Mouse (Mus musculus): ENCODE data around the gene Hip1r. TPM values are rescaled to one million over a fixed set of nuclear protein-coding genes. Genes with fewer than 3 reads are reported as not detected.

Hip1r gene
- total and polyA plus RNA-seq, 3 experiments: 16.6 to 31.6 TPM; not detected in 1

DNA sequence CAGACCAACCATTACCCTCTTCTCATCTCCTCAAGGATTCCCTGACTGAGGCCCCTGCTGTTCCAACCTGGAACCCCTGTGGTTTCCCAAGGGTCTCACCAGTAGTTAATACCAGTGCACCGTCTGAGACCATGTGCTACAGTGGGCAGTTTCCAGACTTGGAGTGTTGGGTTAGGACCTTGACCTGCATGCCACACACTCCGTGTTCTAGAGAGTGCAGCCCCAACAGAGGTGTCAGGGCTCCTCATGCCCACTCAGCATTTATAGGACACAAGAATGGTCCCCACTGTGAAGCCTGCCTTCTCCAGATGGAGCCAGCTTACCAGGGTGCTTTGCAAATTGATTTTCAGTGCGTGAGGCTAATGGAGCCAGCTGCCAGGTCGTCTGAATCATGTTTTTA lies 29.9 kb downstream of the Hip1r start:
- no peak for DNase-seq (ENCODE audit: low read depth, low spot score)

GRCm38 (mm10) chr5:124004356-124005150 lies 31.1 kb downstream of the Hip1r start:
- Histone ChIP-seq H3K4me3 (ENCODE audit: control insufficient read depth in 1 of 2, insufficient read depth in 1 of 2, low read depth in 2 of 2, low read length in 2 of 2) (no peak overlapping the region), H3K27ac (ENCODE audit: control insufficient read depth, low read depth, low read length) (no peak overlapping the region), H3K27me3 (ENCODE audit: control insufficient read depth in 1 of 2, insufficient read depth in 2 of 2, low read length in 2 of 2) (no peaks in the 10 kb centered on the region), H3K79me2 (ENCODE audit: control insufficient read depth, insufficient read depth, low read length, poor library complexity) (no peaks in the 10 kb centered on the region), H3K9me3 (replicated peaks; ENCODE audit: insufficient read depth, low read length) (no peaks in the 10 kb centered on the region), H3K36me3 (ENCODE audit: control insufficient read depth in 1 of 2, insufficient read depth in 2 of 2, low read length in 2 of 2) (peaks cover under 1 to 3% of the 10 kb centered on the region in 2 experiments; a peak in 3 of 4 replicates), H3K4me1 (ENCODE audit: control insufficient read depth in 1 of 2, insufficient read depth in 2 of 2, low read length in 2 of 2) (peaks cover 0 to under 1% of the 10 kb centered on the region in 2 experiments; a peak in 2 of 4 replicates), H3K9ac (ENCODE audit: control insufficient read depth, low read depth, low read length, poor library complexity, severe bottlenecking) (no peak overlapping the region)
- no peak for DNase-seq (ENCODE audit: low read depth, low spot score)
- TF ChIP-seq E2F4 (IDR thresholded peaks at IDR 0.05; ENCODE audit: borderline replicate concordance, low read depth, low read length): no peak
- TF ChIP-seq MYB (IDR thresholded peaks at IDR 0.05; ENCODE audit: low read depth, low read length): 0 out of 2 replicates have a peak, but pooled peaks have one; percentile 1
- TF ChIP-seq MAZ (IDR thresholded peaks at IDR 0.05; ENCODE audit: low read depth, low read length): 0 out of 2 replicates have a peak, but pooled peaks have one; percentile 23
- no peak for TF ChIP-seq RCOR1 (IDR thresholded peaks at IDR 0.05; ENCODE audit: low read depth, low read length)
- TF ChIP-seq POLR2A (IDR thresholded peaks at IDR 0.05; ENCODE audit: control insufficient read depth in 1 of 2, insufficient read depth in 1 of 2, low read depth in 1 of 2, low read length in 2 of 2, poor library complexity in 1 of 2): peak in 1 of 2 experiments; percentile 37; a peak in 1 of 4 replicates

More for the DNA sequence above, 29.9 kb downstream of the Hip1r start:
- H3K4me1 ChIP-seq (ENCODE audit: control insufficient read depth in 1 of 2, insufficient read depth in 2 of 2, low read length in 2 of 2): no peaks in the 10 kb centered on the region
- H3K27ac ChIP-seq (ENCODE audit: control insufficient read depth, low read depth, low read length): no peak overlapping the region
- no peaks in the 10 kb centered on the region for H3K9me3 ChIP-seq (replicated peaks; ENCODE audit: insufficient read depth, low read length)
- H3K79me2 ChIP-seq (ENCODE audit: control insufficient read depth, insufficient read depth, low read length, poor library complexity): no peaks in the 10 kb centered on the region
- no peak overlapping the region for H3K4me3 ChIP-seq (ENCODE audit: control insufficient read depth in 1 of 2, insufficient read depth in 1 of 2, low read depth in 2 of 2, low read length in 2 of 2)
- no peak for TF ChIP-seq TCF12 (IDR thresholded peaks at IDR 0.05; ENCODE audit: low read depth, low read length)
- no peak for TF ChIP-seq TBP (IDR thresholded peaks at IDR 0.05; ENCODE audit: low read depth, low read length)
- TF ChIP-seq ELF1 (IDR thresholded peaks at IDR 0.05; ENCODE audit: low read depth, low read length): no peak
- TF ChIP-seq MAX (IDR thresholded peaks at IDR 0.05; ENCODE audit: low read length): no peak
- no peak for TF ChIP-seq MYC (IDR thresholded peaks at IDR 0.05; ENCODE audit: low read depth, low read length)
- TF ChIP-seq CTCF (IDR thresholded peaks at IDR 0.05 in 2 of 3, conservative IDR thresholded peaks at IDR 0.05 in 1 of 3; ENCODE audit: control insufficient read depth in 1 of 3, insufficient read depth in 1 of 3, low read depth in 2 of 3, low read length in 3 of 3, poor library complexity in 1 of 3, severe bottlenecking in 1 of 3): no peak
- TF ChIP-seq CHD2 (IDR thresholded peaks at IDR 0.05; ENCODE audit: low read length): no peak
- no peak for TF ChIP-seq SMC3 (IDR thresholded peaks at IDR 0.05; ENCODE audit: low read depth, low read length)
- TF ChIP-seq NELFE (IDR thresholded peaks at IDR 0.05; ENCODE audit: low read depth, low read length): no peak
- no peak for TF ChIP-seq USF2 (IDR thresholded peaks at IDR 0.05; ENCODE audit: borderline replicate concordance in 1 of 2, insufficient read depth in 1 of 2, low read depth in 1 of 2, low read length in 2 of 2)
- no peak for TF ChIP-seq JUND (IDR thresholded peaks at IDR 0.05; ENCODE audit: low read depth, low read length)
- TF ChIP-seq ZNF384 (IDR thresholded peaks at IDR 0.05; ENCODE audit: low read depth, low read length): no peak
- no peak for TF ChIP-seq MEF2A (IDR thresholded peaks at IDR 0.05; ENCODE audit: extremely low read depth, insufficient replicate concordance, low read depth, low read length, poor library complexity, severe bottlenecking)
- TF ChIP-seq EP300 (IDR thresholded peaks at IDR 0.05; ENCODE audit: low read depth in 1 of 2, low read length in 2 of 2): no peak
- no peak for TF ChIP-seq TAL1 (IDR thresholded peaks at IDR 0.05; ENCODE audit: low read length)
- TF ChIP-seq POLR2AphosphoS2 (IDR thresholded peaks at IDR 0.05; ENCODE audit: low read length): no peak; the same call in 1 of the 2 replicates
- TF ChIP-seq SIN3A (IDR thresholded peaks at IDR 0.05; ENCODE audit: low read length): no peak
- TF ChIP-seq GABPA (IDR thresholded peaks at IDR 0.05; ENCODE audit: low read depth, low read length): no peak
- TF ChIP-seq GATA1 (IDR thresholded peaks at IDR 0.05; ENCODE audit: low read depth, low read length): no peak
- no peaks in the 10 kb centered on the region for H3K27me3 ChIP-seq (ENCODE audit: control insufficient read depth in 1 of 2, insufficient read depth in 2 of 2, low read length in 2 of 2)
- no peaks in the 10 kb centered on the region; a peak in 2 of 4 replicates for H3K36me3 ChIP-seq (ENCODE audit: control insufficient read depth in 1 of 2, insufficient read depth in 2 of 2, low read length in 2 of 2)
- H3K9ac ChIP-seq (ENCODE audit: control insufficient read depth, low read depth, low read length, poor library complexity, severe bottlenecking): no peak overlapping the region

Measured in MEL (cell line).